Mouse (Mus musculus): ENCODE data around the gene Adamts7. TPM values are rescaled to one million over a fixed set of nuclear protein-coding genes. Genes with fewer than 3 reads are reported as not detected.

Adamts7 gene
- polyA plus RNA-seq, 1 experiment from 2014 or later = 30.4 TPM

DNA sequence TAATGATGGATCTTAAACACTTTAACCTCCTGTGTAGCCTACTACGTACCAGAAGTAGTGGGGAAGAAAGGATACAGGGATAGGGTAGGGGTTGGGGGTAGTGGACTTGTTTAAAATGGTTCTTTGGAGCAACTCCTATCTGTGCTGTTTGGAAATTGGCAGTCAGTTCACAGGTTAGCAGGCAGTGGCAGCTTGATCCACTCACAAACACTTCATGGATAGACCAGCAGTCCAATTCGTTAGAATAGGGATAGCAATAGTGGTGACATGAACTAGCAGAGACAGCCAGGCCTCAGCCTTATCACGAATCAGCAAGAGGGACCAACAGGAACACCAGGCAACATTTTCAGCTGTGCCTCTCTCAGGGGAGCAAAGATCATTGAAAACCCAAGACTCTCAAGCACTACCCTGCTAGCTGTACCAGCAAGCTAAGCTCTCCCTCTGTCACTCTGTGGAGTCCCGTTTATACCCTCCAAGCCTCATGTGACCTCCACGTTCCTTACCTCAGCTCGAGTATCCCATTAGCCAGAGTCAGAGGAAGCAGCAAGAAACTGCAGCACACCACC lies 34.1 kb upstream of the Adamts7 start:
- H3K4me3 ChIP-seq (ENCODE audit: low read depth, low read length) = no peak overlapping the region
- H3K27me3 ChIP-seq (ENCODE audit: insufficient read depth, low read length) = no peaks in the 10 kb centered on the region
- H3K9ac ChIP-seq = no peak overlapping the region
- WGBS = 50% methylated on average over 6 of the region's 6 CpGs
- no peak for TF ChIP-seq CTCF (IDR thresholded peaks at IDR 0.05; ENCODE audit: low read depth)
- H3K4me2 ChIP-seq = no peak overlapping the region
- no peaks in the 10 kb centered on the region for H3K36me3 ChIP-seq (ENCODE audit: insufficient read depth)
- no peak overlapping the region for H3K27ac ChIP-seq (ENCODE audit: low read depth)
- ATAC-seq (ENCODE audit: insufficient read depth) = no peak
- H3K9me3 ChIP-seq (ENCODE audit: low read depth, low read length) = no peaks in the 10 kb centered on the region
- peak; percentile 29 for DNase-seq
- H3K4me1 ChIP-seq (ENCODE audit: insufficient read depth) = peaks cover 4% of the 10 kb centered on the region; the same call in 1 of the 2 replicates

- Histone ChIP-seq H3K9me3 (ENCODE audit: low read depth, low read length) (no peaks in the 10 kb centered on the region), H3K4me3 (ENCODE audit: low read depth, low read length) (no peak overlapping the region), H3K9ac (no peak overlapping the region), H3K27me3 (ENCODE audit: insufficient read depth, low read length) (no peaks in the 10 kb centered on the region), H3K27ac (ENCODE audit: low read depth) (peak overlapping the region; percentile 19; the same call in 1 of the 2 replicates), H3K36me3 (ENCODE audit: insufficient read depth) (no peaks in the 10 kb centered on the region), H3K4me1 (ENCODE audit: insufficient read depth) (peaks cover 6% of the 10 kb centered on the region; the same call in 1 of the 2 replicates), H3K4me2 (no peak overlapping the region)
- 35% methylated on average over 7 of the region's 7 CpGs for WGBS
- ATAC-seq (ENCODE audit: insufficient read depth) (peak; percentile 48), DNase-seq (peak; percentile 32)
- TF ChIP-seq CTCF (IDR thresholded peaks at IDR 0.05; ENCODE audit: low read depth) = no peak
These were observed 29.1 kb upstream of the Adamts7 start for GRCm38 (mm10) chr9:90133562-90134355.

DNA sequence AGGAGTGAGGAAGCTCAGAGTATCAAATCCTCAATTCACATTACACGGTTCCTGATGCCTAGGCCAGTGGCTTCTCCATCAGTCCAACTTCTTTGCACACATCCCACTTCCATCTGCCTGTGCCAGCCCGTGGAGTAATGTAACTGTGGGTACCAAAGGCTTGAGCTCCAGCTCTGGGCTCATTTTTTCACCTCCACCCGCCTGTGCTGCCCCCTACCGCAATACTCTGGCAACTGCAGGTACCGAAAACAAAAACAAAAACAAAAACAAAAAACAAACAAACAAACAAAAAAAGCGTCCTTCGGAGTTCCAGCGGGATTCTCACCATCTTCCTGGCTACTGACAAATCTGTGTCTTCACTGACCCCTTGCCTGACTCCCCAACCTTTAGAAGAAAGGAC lies 27.4 kb upstream of the Adamts7 start:
- no peak overlapping the region for H3K4me3 ChIP-seq (ENCODE audit: low read depth, low read length)
- H3K4me1 ChIP-seq (ENCODE audit: insufficient read depth) = peaks cover 6% of the 10 kb centered on the region; the same call in 1 of the 2 replicates
- H3K9ac ChIP-seq = no peak overlapping the region
- no peak overlapping the region for H3K27ac ChIP-seq (ENCODE audit: low read depth)
- H3K4me2 ChIP-seq = no peak overlapping the region
- no peaks in the 10 kb centered on the region for H3K27me3 ChIP-seq (ENCODE audit: insufficient read depth, low read length)
- no peak; the same call in 1 of the 2 replicates for TF ChIP-seq CTCF (IDR thresholded peaks at IDR 0.05; ENCODE audit: low read depth)
- no peaks in the 10 kb centered on the region for H3K9me3 ChIP-seq (ENCODE audit: low read depth, low read length)
- 76% methylated on average over 8 of the region's 8 CpGs for WGBS
- DNase-seq = no peak
- H3K36me3 ChIP-seq (ENCODE audit: insufficient read depth) = no peaks in the 10 kb centered on the region
- no peak for ATAC-seq (ENCODE audit: insufficient read depth)

- no peaks in the 10 kb centered on the region for H3K36me3 ChIP-seq (ENCODE audit: insufficient read depth)
- peaks cover 6% of the 10 kb centered on the region; the same call in 1 of the 2 replicates for H3K4me1 ChIP-seq (ENCODE audit: insufficient read depth)
- H3K27ac ChIP-seq (ENCODE audit: low read depth) = no peak overlapping the region
- no peak overlapping the region for H3K4me3 ChIP-seq (ENCODE audit: low read depth, low read length)
- no peak for TF ChIP-seq CTCF (IDR thresholded peaks at IDR 0.05; ENCODE audit: low read depth)
- 61% methylated on average over 9 of the region's 9 CpGs for WGBS
- no peaks in the 10 kb centered on the region for H3K9me3 ChIP-seq (ENCODE audit: low read depth, low read length)
- ATAC-seq (ENCODE audit: insufficient read depth) = peak; percentile 65; the same call in 1 of the 2 replicates
- no peaks in the 10 kb centered on the region for H3K27me3 ChIP-seq (ENCODE audit: insufficient read depth, low read length)
- H3K4me2 ChIP-seq = no peak overlapping the region
- H3K9ac ChIP-seq = no peak overlapping the region
- no peak for DNase-seq
These were observed 26.7 kb upstream of the Adamts7 start for GRCm38 (mm10) chr9:90135963-90136677.

DNA sequence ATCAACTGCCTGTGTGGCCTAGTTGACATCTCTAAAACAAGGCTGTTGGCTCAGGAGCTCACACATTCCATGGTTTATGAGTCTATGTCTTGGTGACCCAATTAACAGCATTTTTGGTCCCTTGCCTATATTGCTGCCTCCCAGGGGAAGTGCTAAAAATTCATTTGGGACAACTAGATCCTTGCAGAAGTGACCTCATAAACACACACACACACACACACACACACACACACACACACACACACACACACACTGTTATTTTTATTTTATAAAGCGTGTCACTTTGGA lies 26.2 kb upstream of the Adamts7 start:
- 88% methylated on average over 1 of the region's 1 CpGs for WGBS
- Histone ChIP-seq H3K9me3 (ENCODE audit: low read depth, low read length) (no peaks in the 10 kb centered on the region), H3K27me3 (ENCODE audit: insufficient read depth, low read length) (no peaks in the 10 kb centered on the region), H3K36me3 (ENCODE audit: insufficient read depth) (no peaks in the 10 kb centered on the region), H3K4me3 (ENCODE audit: low read depth, low read length) (no peak overlapping the region), H3K27ac (ENCODE audit: low read depth) (no peak overlapping the region), H3K9ac (no peak overlapping the region), H3K4me2 (no peak overlapping the region), H3K4me1 (ENCODE audit: insufficient read depth) (peaks cover 6% of the 10 kb centered on the region; the same call in 1 of the 2 replicates)
- no peak for TF ChIP-seq CTCF (IDR thresholded peaks at IDR 0.05; ENCODE audit: low read depth)
- no peak for DNase-seq
- no peak for ATAC-seq (ENCODE audit: insufficient read depth)

GRCm38 (mm10) chr9:90145788-90146187 lies 17.1 kb upstream of the Adamts7 start:
- ATAC-seq (ENCODE audit: insufficient read depth) (no peak), DNase-seq (peak; percentile 65)
- no peak for TF ChIP-seq CTCF (IDR thresholded peaks at IDR 0.05; ENCODE audit: low read depth)
- no peak overlapping the region for H3K9ac ChIP-seq
- H3K27me3 ChIP-seq (ENCODE audit: insufficient read depth, low read length) = no peaks in the 10 kb centered on the region
- H3K9me3 ChIP-seq (ENCODE audit: low read depth, low read length) = no peaks in the 10 kb centered on the region
- H3K4me3 ChIP-seq (ENCODE audit: low read depth, low read length) = no peak overlapping the region
- no peaks in the 10 kb centered on the region for H3K4me1 ChIP-seq (ENCODE audit: insufficient read depth)
- H3K36me3 ChIP-seq (ENCODE audit: insufficient read depth) = no peaks in the 10 kb centered on the region
- WGBS = 26% methylated on average over 2 of the region's 2 CpGs
- no peak overlapping the region for H3K27ac ChIP-seq (ENCODE audit: low read depth)
- H3K4me2 ChIP-seq = no peak overlapping the region

DNA sequence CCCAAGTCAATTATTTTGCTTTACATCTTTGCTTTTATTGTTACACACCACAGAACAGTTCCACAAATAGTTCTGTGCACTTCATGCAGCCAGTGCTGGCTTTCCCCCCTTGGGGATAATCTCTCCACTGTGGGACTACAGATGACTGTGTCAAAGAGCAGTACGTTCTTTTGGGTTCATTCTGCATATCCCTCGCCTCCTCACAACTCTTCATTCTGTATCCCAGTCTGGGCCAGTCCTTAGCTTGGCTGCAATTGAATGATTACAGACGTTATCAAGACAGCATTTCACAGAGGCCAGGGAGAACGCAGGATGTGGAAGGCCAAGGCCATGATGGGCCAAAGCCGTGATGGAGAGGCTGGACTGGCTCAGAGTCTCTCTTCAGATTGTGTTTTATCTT lies 16.0 kb upstream of the Adamts7 start:
- DNase-seq = no peak
- Histone ChIP-seq H3K36me3 (ENCODE audit: insufficient read depth) (no peaks in the 10 kb centered on the region), H3K27me3 (ENCODE audit: insufficient read depth, low read length) (no peaks in the 10 kb centered on the region), H3K27ac (ENCODE audit: low read depth) (no peak overlapping the region), H3K9ac (no peak overlapping the region), H3K4me2 (no peak overlapping the region), H3K4me1 (ENCODE audit: insufficient read depth) (no peaks in the 10 kb centered on the region), H3K9me3 (ENCODE audit: low read depth, low read length) (no peaks in the 10 kb centered on the region), H3K4me3 (ENCODE audit: low read depth, low read length) (no peak overlapping the region)
- TF ChIP-seq CTCF (IDR thresholded peaks at IDR 0.05; ENCODE audit: low read depth) = no peak
- WGBS = 59% methylated on average over 5 of the region's 5 CpGs
- no peak for ATAC-seq (ENCODE audit: insufficient read depth)

Measured in lung, embryonic 14.5 days (tissue).